Mouse (Mus musculus) lung, postnatal 25 days (tissue): ENCODE measurements around the gene Socs4.
"Not testable (repeated sequence)": the region's sequence is repeated elsewhere in the genome, so short reads cannot be mapped to it uniquely, and the experiment has no call there.

Experiments used
- DNase-seq: peaks from one replicate; pipeline ENCODE4 v3.0.0; 2022; ENCODE audit warnings: low spot score

Socs4 gene

DNA sequence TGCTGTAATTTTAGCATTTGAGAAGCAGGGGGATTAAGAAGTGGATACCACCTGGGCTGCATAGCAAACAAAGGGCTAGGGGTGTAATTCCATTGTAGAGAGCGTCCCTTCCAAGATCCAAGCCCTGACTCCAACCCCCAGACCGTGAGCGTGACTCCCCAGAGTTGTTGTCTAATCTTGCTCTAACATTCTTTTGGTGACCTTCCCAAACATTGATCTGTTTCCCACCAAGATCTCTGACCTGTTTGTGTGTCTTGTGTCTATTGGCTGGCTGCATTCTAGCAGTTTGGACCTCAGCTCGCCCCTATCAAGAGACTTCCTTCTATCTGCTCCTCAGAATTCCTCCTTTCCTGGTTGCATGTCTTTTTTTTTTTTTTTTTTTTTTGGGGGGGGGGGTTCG is 10.3 kb downstream of the Socs4 start:
- no peak for DNase-seq

- DNase-seq, result no peak
Measured at GRCm38 (mm10) chr14:47291772-47292171, 15.0 kb downstream of the Socs4 start.

DNA sequence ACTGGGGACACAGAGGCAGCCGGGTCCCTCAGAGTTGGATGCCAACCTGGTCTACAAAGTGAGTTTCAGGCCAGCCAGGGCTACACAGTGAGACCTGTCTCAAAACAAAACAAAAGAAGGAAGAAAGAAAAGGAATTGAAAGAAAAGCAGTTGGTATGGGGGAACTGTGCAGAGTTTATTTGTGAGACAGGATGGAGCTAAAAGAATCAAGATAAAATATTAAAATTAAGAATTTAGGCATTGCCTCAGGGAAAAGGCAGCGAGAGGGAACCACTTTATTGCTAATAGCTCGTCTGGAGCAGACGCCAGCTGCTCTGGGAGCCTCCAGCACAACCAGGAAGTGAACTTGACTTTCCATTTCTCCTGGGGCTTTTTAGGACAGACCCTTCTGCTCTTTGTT is 17.4 kb downstream of the Socs4 start:
- DNase-seq, result no peak

DNA sequence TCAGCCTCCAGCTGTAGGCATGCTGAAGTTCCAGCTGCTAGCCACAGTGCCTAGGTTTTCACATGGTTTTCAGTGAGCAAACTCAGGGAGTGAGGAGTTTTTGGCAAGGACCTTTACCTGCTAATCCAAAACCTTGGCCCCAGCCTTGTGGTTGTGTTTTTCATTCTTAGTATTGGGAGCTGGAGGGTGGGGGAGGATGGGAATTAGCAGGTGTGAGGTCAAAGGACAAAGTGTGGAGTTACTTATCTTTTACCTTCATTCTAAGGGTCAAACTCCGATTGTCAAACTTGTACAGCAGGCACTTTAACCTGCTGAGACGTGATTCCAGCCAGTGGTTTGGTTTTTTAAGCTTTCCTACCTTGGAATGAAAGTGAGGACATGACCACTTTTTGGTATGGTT is 19.5 kb downstream of the Socs4 start:
- no peak for DNase-seq

- peak; percentile 90 for DNase-seq
Measured at GRCm38 (mm10) chr14:47297785-47298407, 21.2 kb downstream of the Socs4 start, which contains the start of gene Mapk1ip1l. Gene Mapk1ip1l, plus strand, starts transcription at chr14:47298266.

GRCm38 (mm10) chr14:47298408-47298792 is 21.7 kb downstream of the Socs4 start:
- no peak for DNase-seq

GRCm38 (mm10) chr14:47298819-47299261 is 22.1 kb downstream of the Socs4 start:
- DNase-seq, result peak; percentile 17

DNA sequence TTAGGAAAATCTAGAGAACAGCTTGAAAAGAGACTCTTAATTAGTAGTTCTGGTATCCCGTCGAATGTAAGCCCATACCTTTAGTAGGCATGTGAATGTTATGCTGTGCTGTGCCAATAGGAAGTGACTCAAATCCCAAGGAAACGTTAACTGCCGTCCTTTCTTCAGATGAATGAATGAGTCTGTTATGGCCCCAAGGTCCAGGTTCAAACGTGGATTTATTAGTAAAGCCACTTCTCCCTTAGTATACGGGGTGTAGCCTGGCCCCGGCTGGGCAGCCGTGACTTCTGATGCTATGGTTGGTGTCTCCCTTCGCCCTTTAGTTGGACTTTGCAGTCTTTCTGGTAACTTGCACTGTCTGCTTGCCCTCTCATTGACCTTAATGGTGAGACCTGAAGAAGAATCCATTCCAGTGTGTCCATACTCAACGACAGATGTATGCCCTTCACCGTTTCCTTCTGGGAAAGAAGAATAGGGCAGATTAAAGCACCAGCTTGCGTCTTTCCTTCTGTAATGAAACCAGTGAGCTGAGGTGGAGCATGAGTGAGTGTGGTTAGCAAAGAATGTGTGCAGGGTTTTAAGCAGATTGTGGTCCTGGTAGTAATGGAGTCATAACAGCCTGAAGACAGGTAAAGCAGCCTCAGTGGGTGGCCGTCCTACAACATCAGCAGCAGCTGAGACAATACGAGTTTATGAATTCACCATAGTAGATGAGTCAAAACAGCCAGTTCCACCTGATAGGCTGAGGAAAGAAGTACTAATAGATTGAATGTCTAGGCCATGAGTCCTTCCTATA is 26.4 kb downstream of the Socs4 start:
- DNase-seq, result no peak

DNA sequence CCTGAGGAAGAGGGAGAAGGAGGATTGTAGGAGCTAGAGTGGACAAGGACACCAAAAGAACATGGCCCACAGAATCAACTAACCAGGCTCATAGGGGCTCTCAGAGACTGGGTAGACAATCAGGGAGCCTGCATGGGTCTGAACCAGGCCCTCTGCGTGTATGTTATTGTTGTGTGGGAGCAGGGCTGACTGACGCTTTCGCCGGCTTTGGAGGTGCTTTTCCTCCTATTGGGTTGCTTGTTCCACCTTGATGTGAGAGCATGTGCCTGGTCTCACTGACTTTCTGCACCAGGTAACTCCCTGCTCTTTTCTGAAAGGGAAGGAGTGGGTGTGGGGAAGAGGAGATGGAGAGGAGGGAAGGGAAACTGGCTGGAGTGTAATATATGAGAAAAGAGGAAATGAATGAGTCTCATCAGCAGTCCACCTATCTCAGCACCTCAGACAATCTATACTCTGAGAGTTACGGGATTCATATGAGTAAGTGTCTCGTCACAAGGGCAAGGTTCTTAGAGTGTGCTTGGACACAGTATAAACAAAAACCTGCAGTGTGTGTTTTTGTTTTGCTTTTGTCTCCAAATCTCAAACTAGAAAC is 28.2 kb downstream of the Socs4 start:
- DNase-seq, result no peak

DNA sequence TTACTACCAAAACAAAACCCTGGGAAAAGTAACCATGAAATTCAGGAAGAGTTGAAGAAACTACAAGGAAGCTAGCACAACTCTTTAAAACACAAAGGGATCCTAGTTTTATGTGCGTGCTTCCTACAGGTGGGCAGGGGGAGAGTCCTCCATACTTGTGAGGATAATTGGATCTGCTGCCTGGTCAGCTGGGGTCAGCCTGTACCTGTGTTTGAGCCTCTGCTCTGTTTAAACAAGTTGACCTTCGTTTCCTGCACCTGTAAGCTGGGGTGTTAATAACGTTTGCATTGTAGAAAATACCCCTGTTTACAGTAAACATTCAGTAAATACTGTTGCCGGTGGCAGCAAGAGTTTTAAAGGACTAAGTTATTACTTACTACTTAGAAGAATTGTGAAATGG is 29.2 kb downstream of the Socs4 start:
- DNase-seq, result no peak

DNA sequence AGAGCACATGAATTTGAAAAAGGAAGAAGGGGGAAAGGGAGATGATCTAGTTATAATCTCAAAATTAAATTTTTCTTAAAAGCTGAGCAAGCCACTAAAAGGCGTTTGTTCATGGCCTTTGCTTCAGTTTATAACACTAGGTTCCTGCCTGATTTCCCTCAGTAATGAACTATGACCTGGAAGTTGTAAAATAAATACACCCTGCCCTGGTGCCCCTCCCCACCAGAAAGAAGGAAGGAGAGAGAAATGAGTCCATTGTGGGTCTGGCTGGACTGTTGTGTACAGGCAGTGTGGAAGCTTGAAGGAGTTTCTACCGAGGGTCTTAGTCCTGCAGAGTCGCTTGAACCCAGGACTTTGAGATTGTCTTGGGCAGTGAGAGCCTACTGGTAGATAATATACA is 30.9 kb downstream of the Socs4 start:
- no peak for DNase-seq

- no peak for DNase-seq
Measured at GRCm38 (mm10) chr14:47309061-47309460, 32.3 kb downstream of the Socs4 start.

- DNase-seq, result no peak
Measured at GRCm38 (mm10) chr14:47310342-47311181, 33.8 kb downstream of the Socs4 start.

- DNase-seq, result no peak
Measured at GRCm38 (mm10) chr14:47319362-47319761, 42.6 kb downstream of the Socs4 start.

DNA sequence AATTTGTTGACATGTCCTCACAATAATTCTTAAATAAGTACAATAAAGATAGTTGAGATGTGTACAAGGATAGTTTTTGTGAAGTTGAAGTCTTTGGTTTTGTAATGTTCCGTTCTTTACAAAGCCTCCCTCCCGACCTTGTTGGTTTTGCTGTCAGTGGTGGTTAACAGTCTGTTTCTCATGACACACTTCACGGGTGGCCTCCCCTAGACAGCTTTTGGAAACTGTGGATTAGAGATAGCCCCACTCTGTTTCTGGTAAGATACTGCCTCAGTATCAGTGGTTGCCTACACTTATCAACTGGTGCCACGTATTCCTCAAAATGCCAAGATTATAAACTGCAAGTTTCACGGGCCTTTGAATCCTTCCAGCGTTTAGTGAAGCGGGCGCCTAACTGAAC is 44.9 kb downstream of the Socs4 start:
- DNase-seq, result not testable (repeated sequence)

- no peak for DNase-seq
Measured at GRCm38 (mm10) chr14:47325965-47326761, 49.4 kb downstream of the Socs4 start.

DNA sequence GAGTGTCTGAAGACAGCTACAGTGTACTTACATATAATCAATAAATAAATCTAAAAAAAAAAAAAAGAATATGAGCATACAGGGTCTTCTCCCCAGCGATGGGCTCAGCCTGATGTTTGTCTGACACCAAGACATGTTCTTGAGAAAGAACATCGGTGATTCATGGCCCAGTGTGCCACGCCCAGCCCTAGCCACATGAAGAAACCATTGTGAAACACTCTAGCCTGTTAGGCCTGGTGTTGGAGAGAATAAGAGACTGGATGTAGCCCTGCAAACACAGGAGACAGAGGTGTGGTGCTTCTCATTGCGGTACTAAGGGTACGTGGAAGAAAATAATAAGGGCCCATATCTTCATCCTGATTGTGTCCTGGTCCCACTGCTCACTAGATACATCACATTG is 50.6 kb downstream of the Socs4 start:
- DNase-seq, result no peak

GRCm38 (mm10) chr14:47331920-47332319 is 55.2 kb downstream of the Socs4 start:
- no peak for DNase-seq

DNA sequence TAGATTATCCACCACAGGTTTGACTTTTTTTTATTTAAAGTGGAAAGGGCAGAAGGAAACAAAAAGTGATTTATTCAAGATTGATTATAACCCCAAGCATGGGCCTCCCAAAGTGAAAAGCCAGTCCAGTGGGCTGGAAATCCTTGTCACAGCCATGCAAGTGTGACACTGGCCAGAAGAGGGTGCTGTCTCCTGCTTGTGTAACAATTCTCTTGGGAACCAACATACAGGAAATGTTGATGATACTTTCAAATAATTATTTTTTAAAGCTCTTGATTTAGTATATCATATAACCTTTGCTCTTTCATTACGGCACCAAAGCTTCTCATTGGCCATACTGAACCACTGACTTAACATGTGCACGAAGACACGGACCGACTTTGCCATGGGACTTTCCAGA is 58.1 kb downstream of the Socs4 start:
- DNase-seq, result peak; percentile 66

DNA sequence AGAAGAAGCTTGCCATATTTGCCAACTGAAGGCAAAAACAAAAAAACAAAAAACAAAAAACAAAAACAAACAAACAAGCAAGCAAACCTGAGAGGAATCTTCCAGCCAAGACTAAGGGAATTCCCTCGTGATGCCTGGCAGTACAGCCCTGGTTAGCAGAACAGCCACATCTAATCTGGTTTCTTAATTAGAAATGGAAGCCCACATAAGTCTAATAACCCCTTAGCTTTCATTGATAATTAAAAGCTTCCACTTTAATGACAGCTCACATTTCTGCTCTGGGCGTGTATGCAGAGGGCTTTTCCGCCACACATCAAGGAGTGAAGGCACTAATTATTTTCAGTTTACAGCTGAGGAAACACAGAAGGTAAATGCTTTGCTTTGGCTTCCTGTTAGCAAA is 58.6 kb downstream of the Socs4 start:
- no peak for DNase-seq

DNA sequence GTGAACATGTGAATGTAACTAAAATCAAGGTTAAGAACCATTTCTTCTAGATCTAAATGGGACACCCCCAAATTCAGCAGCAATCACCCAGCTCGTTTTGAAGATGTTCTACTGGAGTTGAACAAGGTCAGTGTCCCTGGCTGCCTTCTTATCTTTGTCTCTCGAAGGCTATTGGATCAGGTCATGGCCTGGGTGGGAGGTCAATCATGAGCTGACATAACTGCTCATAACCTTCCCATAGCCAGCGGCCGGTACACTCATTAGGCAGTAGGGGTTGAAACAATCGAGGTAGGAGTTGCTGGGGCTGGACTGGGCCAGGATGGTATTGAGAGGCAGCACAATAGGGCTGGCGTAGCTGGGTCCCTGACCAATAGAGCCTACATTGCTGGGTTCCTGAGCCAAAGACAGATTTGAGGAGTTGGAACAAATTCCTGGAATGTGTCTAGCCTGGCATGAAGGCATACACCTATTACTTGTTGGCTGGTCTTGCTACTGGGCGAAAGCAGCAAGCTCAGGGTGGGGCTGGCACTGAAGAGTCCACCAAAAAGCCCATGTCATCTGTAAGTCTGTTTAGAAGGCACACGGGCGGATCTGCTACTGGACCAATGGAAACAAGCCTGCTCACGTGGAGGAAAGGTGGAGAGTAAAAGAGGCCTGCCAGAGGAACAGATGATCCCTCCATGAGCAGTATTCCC is 63.6 kb downstream of the Socs4 start:
- DNase-seq, result no peak
